Mouse (Mus musculus): Measurements from ENCODE around the gene Zswim4.

Gene Zswim4

GRCm38 (mm10) chr8:84236998-84237473 is at the start of gene Zswim4:
Gene Zswim4, minus strand, starts transcription at chr8:84237055.
- DNase-seq = peak; percentile 99 to 100

GRCm38 (mm10) chr8:84285665-84286064 is 48.8 kb upstream of the Zswim4 start:
- DNase-seq = peak in 1 of 2 experiments; percentile 55

GRCm38 (mm10) chr8:84284608-84285063 is 47.8 kb upstream of the Zswim4 start:
- DNase-seq = no peak

- DNase-seq = no peak
These were observed 43.9 kb upstream of the Zswim4 start for GRCm38 (mm10) chr8:84280777-84281176.

GRCm38 (mm10) chr8:84276447-84276846 is 39.6 kb upstream of the Zswim4 start:
- no peak for DNase-seq

GRCm38 (mm10) chr8:84273968-84274367 is 37.1 kb upstream of the Zswim4 start:
- DNase-seq = no peak

GRCm38 (mm10) chr8:84272302-84272701 is 35.4 kb upstream of the Zswim4 start:
- no peak for DNase-seq

GRCm38 (mm10) chr8:84269950-84270773 is 33.3 kb upstream of the Zswim4 start, which contains the start of gene Ccdc130:
Gene Ccdc130, minus strand, starts transcription at chr8:84270380.
- DNase-seq = peak; percentile 100

GRCm38 (mm10) chr8:84261098-84261497 is 24.2 kb upstream of the Zswim4 start:
- no peak for DNase-seq

GRCm38 (mm10) chr8:84256822-84257610 is 20.2 kb upstream of the Zswim4 start, which contains the start of gene Mri1:
Gene Mri1, minus strand, starts transcription at chr8:84257326.
- DNase-seq = peak; percentile 71 to 78

- peak in 1 of 2 experiments; percentile 25 for DNase-seq
These were observed 19.6 kb upstream of the Zswim4 start for GRCm38 (mm10) chr8:84256458-84256821.

GRCm38 (mm10) chr8:84255858-84256257 is 19.0 kb upstream of the Zswim4 start:
- DNase-seq = no peak

GRCm38 (mm10) chr8:84249257-84250170 is 12.7 kb upstream of the Zswim4 start, which contains the start of gene D8Ertd738e:
Gene D8Ertd738e, minus strand, starts transcription at chr8:84249719.
- DNase-seq = peak; percentile 86 to 89

GRCm38 (mm10) chr8:84241821-84242220 is 5.0 kb upstream of the Zswim4 start:
- DNase-seq = peak; percentile 64 to 65

- DNase-seq = no peak
These were observed 4.3 kb upstream of the Zswim4 start for GRCm38 (mm10) chr8:84241167-84241566.

GRCm38 (mm10) chr8:84237542-84238229 is 831 bp upstream of the Zswim4 start:
- DNase-seq = no peak

GRCm38 (mm10) chr8:84236410-84236997 is 351 bp downstream of the Zswim4 start:
- no peak for DNase-seq

- no peak for DNase-seq
These were observed 977 bp downstream of the Zswim4 start for GRCm38 (mm10) chr8:84235746-84236409.

GRCm38 (mm10) chr8:84233055-84233454 is 3.8 kb downstream of the Zswim4 start:
- DNase-seq = no peak

- DNase-seq = no peak
These were observed 6.1 kb downstream of the Zswim4 start for GRCm38 (mm10) chr8:84230735-84231134.
